Comparison of ENCODE assay signal across 8 mouse cellular contexts in genomic region chr11:98550311-98550974, GRCm38 (mm10). TPM values are rescaled to one million over a fixed set of nuclear protein-coding genes. Genes with fewer than 3 reads are reported as not detected.
DNase-seq lines count a peak whose midpoint lies in the region; ATAC-seq lines count a peak whose summit lies in the region.

No protein-coding gene starts in this region.

- peak overlapping the region; percentile 80 for H3K4me3 ChIP-seq in heart, embryonic 10.5 days
- peak overlapping the region; percentile 87 for H3K4me3 ChIP-seq in hindbrain, embryonic 15.5 days
- peak overlapping the region; percentile 72 for H3K4me3 ChIP-seq in midbrain, embryonic 13.5 days (replicated peaks)

- 16% methylated on average over 20 of the region's 20 CpGs for WGBS in heart, embryonic 10.5 days
- 21% methylated on average over 20 of the region's 20 CpGs for WGBS in hindbrain, embryonic 15.5 days
- 23% methylated on average over 20 of the region's 20 CpGs for WGBS in midbrain, embryonic 13.5 days

- peak overlapping the region; percentile 92 for H3K27ac ChIP-seq in heart, embryonic 10.5 days
- peak overlapping the region; percentile 96 for H3K27ac ChIP-seq in hindbrain, embryonic 15.5 days (replicated peaks)
- H3K27ac ChIP-seq in midbrain, embryonic 13.5 days, result no peak overlapping the region

- no peaks in the 10 kb centered on the region; the same call in 1 of the 2 replicates for H3K9me3 ChIP-seq in heart, embryonic 10.5 days
- H3K9me3 ChIP-seq in hindbrain, embryonic 15.5 days, result no peaks in the 10 kb centered on the region
- H3K9me3 ChIP-seq in midbrain, embryonic 13.5 days, result no peaks in the 10 kb centered on the region

- peak overlapping the region; percentile 86 for H3K9ac ChIP-seq in hindbrain, embryonic 15.5 days
- peak overlapping the region; percentile 80 for H3K9ac ChIP-seq in midbrain, embryonic 13.5 days (replicated peaks)

- peaks cover 15% of the 10 kb centered on the region for H3K4me1 ChIP-seq in heart, embryonic 10.5 days
- peaks cover 14% of the 10 kb centered on the region for H3K4me1 ChIP-seq in hindbrain, embryonic 15.5 days (replicated peaks)
- peaks cover 14% of the 10 kb centered on the region for H3K4me1 ChIP-seq in midbrain, embryonic 13.5 days (replicated peaks)

- H3K4me2 ChIP-seq in hindbrain, embryonic 15.5 days, result peak overlapping the region; percentile 69
- peak overlapping the region; percentile 72 for H3K4me2 ChIP-seq in midbrain, embryonic 13.5 days (replicated peaks)

- DNase-seq in heart, embryonic 10.5 days (ENCODE audit: low spot score), result no peak
- DNase-seq in heart, postnatal 4 days, result no peak
- DNase-seq in T-cell, adult 2 months (ENCODE audit: low spot score), result peak; percentile 76
- DNase-seq in thymus, postnatal 4 days, result peak; percentile 41
- DNase-seq in ovary, postnatal 14 days (ENCODE audit: low spot score), result no peak
- DNase-seq in adrenal gland, postnatal 4 days (ENCODE audit: low spot score in 2 of 2), result no peak

- ATAC-seq in hindbrain, embryonic 15.5 days (ENCODE audit: low FRiP score, low read depth), result no peak
- ATAC-seq in midbrain, embryonic 13.5 days, result peak; percentile 7

- no peaks in the 10 kb centered on the region for H3K36me3 ChIP-seq in heart, embryonic 10.5 days
- no peaks in the 10 kb centered on the region for H3K36me3 ChIP-seq in hindbrain, embryonic 15.5 days
- no peaks in the 10 kb centered on the region for H3K36me3 ChIP-seq in midbrain, embryonic 13.5 days

- peaks cover 51% of the 10 kb centered on the region for H3K27me3 ChIP-seq in heart, embryonic 10.5 days (ENCODE audit: insufficient read depth, poor library complexity, severe bottlenecking)
- peaks cover 51% of the 10 kb centered on the region for H3K27me3 ChIP-seq in hindbrain, embryonic 15.5 days
- peaks cover 50% of the 10 kb centered on the region for H3K27me3 ChIP-seq in midbrain, embryonic 13.5 days

RNA-seq across cellular contexts. Expression of gene Zpbp2, which starts 0.5 kb away (rescaled TPM):
- polyA plus RNA-seq in heart, embryonic 10.5 days (2016; fragmentation: Nextera tagmentation; extraction: Ambion mirVana), result 0.21 and 0.65 TPM in 2 replicates
- total RNA-seq in heart, postnatal 4 days (2021), result under 1 TPM in 1 of 2 experiments, not detected in 1; 0.17 TPM
- 0.13 and 0.25 TPM in 2 replicates for polyA plus RNA-seq in hindbrain, embryonic 15.5 days (2015; fragmentation: Nextera tagmentation; extraction: Ambion mirVana)
- 0.12 TPM in 1 of 2 replicates, not detected in the other for polyA plus RNA-seq in midbrain, embryonic 13.5 days (2015; fragmentation: Nextera tagmentation; extraction: Ambion mirVana)
- total RNA-seq in adrenal gland, postnatal 4 days (2021), result under 1 TPM in 1 of 2 experiments, not detected in 1; 0.45 TPM

RNA-seq across cellular contexts. Expression of gene Ikzf3, which starts 4.6 kb away (rescaled TPM):
- polyA plus RNA-seq in heart, embryonic 10.5 days (2016; fragmentation: Nextera tagmentation; extraction: Ambion mirVana), result 0.04 and 0.22 TPM in 2 replicates
- under 1 TPM; 0.67 to 0.72 TPM for total RNA-seq in heart, postnatal 4 days (2021)
- 0.29 TPM in 1 of 2 replicates, not detected in the other for polyA plus RNA-seq in hindbrain, embryonic 15.5 days (2015; fragmentation: Nextera tagmentation; extraction: Ambion mirVana)
- 0.36 TPM in 1 of 2 replicates, not detected in the other for polyA plus RNA-seq in midbrain, embryonic 13.5 days (2015; fragmentation: Nextera tagmentation; extraction: Ambion mirVana)
- total RNA-seq in adrenal gland, postnatal 4 days (2021), result 1 to 10 TPM in 1 of 2 experiments, under 1 TPM in 1; 0.36 to 1.4 TPM

RNA-seq across cellular contexts. Expression of gene Ormdl3, which starts 36.7 kb away (rescaled TPM):
- polyA plus RNA-seq in heart, embryonic 10.5 days (2016; fragmentation: Nextera tagmentation; extraction: Ambion mirVana), result 56.1 and 61.0 TPM in 2 replicates
- total RNA-seq in heart, postnatal 4 days (2021), result 10 to 100 TPM; 36.5 to 41.5 TPM
- 103 and 108 TPM in 2 replicates for polyA plus RNA-seq in hindbrain, embryonic 15.5 days (2015; fragmentation: Nextera tagmentation; extraction: Ambion mirVana)
- 87.0 and 97.3 TPM in 2 replicates for polyA plus RNA-seq in midbrain, embryonic 13.5 days (2015; fragmentation: Nextera tagmentation; extraction: Ambion mirVana)
- total RNA-seq in adrenal gland, postnatal 4 days (2021), result 10 to 100 TPM; 74.7 to 84.1 TPM

RNA-seq across cellular contexts. Expression of gene Lrrc3c, which starts 47.6 kb away (rescaled TPM):
- polyA plus RNA-seq in heart, embryonic 10.5 days (2016; fragmentation: Nextera tagmentation; extraction: Ambion mirVana), result not detected in 2 replicates
- not detected for total RNA-seq in heart, postnatal 4 days (2021)
- polyA plus RNA-seq in hindbrain, embryonic 15.5 days (2015; fragmentation: Nextera tagmentation; extraction: Ambion mirVana), result not detected in 2 replicates
- not detected in 2 replicates for polyA plus RNA-seq in midbrain, embryonic 13.5 days (2015; fragmentation: Nextera tagmentation; extraction: Ambion mirVana)
- not detected for total RNA-seq in adrenal gland, postnatal 4 days (2021)

Comparison
In these comparisons a context has a peak if more than half of its experiments do, and no peak if none do; other contexts are left out.
1. DNase-seq: peak in T-cell, adult 2 months (single experiment) and thymus, postnatal 4 days (single experiment); none in heart, embryonic 10.5 days (single experiment), heart, postnatal 4 days (single experiment), ovary, postnatal 14 days (single experiment) and adrenal gland, postnatal 4 days (0 of 2).
2. Peak in every context shown above with its lines, with median percentiles within 50 percentile points of each other: H3K4me3 ChIP-seq.